Mouse (Mus musculus): Measurements from ENCODE around the gene Gm3486. TPM values are rescaled to one million over a fixed set of nuclear protein-coding genes. Genes with fewer than 3 reads are reported as not detected.
"Not testable (repeated sequence)": the region's sequence is repeated elsewhere in the genome, so short reads cannot be mapped to it uniquely, and the experiment has no call there.

Gm3486 gene
- polyA plus RNA-seq (2015; fragmentation: Nextera tagmentation; extraction: Ambion mirVana), result not detected in 2 replicates

DNA sequence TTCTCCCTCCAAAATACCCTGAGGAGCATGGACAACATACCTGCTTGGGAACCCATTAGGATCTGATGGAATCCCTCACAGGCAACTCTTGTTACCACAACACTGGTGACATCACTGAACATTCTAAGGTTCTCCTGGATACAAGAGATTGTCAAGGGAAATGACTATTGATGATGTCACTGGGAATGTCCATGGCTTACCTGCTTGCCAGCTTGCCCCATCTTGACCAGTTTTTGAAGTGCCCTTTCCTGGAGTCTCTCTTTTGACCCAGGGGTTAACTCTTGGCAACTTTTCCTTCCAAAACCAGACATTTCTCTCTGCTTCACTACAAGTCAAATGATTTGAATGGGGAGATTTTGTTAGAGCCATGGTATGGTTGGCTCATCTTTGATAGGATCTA lies at the start of gene Gm3486:
Gene Gm3486 (minus strand): TSS at position 101 of the 400 bp plus-strand sequence.
- not testable (repeated sequence) for H3K36me3 ChIP-seq (ENCODE audit: insufficient read depth, low read length); H3K9ac ChIP-seq (replicated peaks; ENCODE audit: low read length); H3K4me1 ChIP-seq (ENCODE audit: insufficient read depth, low read length); H3K9me3 ChIP-seq (ENCODE audit: low read length); H3K27ac ChIP-seq (ENCODE audit: low read length); H3K27me3 ChIP-seq (ENCODE audit: insufficient read depth, low read length); H3K4me2 ChIP-seq (replicated peaks; ENCODE audit: low read depth, low read length); ATAC-seq (ENCODE audit: low FRiP score, low TSS enrichment); H3K4me3 ChIP-seq (ENCODE audit: low read length)

DNA sequence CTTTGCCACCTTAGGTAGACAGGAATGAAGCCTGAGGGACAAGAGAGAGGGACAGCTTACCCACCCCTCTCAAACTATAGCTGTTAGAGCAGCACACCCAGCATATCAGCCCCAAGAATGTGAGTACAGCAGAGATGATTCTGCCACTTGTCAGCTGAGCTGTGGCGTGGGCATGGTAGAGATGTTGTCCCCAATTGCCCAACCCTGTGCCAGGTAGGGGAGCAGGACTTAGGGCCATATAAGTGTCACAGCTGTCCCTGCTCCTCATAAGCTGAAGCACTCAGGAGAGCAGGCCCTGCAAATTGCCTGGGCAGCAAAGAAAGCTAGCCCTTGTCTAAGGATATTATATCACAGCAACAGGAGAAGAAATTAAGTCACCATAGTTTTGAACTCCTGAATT lies 35.4 kb upstream of the Gm3486 start:
- 74% methylated on average over 1 of the region's 1 CpGs for WGBS
- not testable (repeated sequence) for H3K4me1 ChIP-seq (ENCODE audit: insufficient read depth, low read length); H3K4me3 ChIP-seq (ENCODE audit: low read length); H3K4me2 ChIP-seq (replicated peaks; ENCODE audit: low read depth, low read length); H3K27ac ChIP-seq (ENCODE audit: low read length); ATAC-seq (ENCODE audit: low FRiP score, low TSS enrichment); H3K9me3 ChIP-seq (ENCODE audit: low read length); H3K9ac ChIP-seq (replicated peaks; ENCODE audit: low read length); H3K27me3 ChIP-seq (ENCODE audit: insufficient read depth, low read length); H3K36me3 ChIP-seq (ENCODE audit: insufficient read depth, low read length)

- H3K9ac ChIP-seq (replicated peaks; ENCODE audit: low read length); H3K4me3 ChIP-seq (ENCODE audit: low read length); H3K36me3 ChIP-seq (ENCODE audit: insufficient read depth, low read length); H3K4me2 ChIP-seq (replicated peaks; ENCODE audit: low read depth, low read length); ATAC-seq (ENCODE audit: low FRiP score, low TSS enrichment); H3K4me1 ChIP-seq (ENCODE audit: insufficient read depth, low read length); H3K27ac ChIP-seq (ENCODE audit: low read length); H3K9me3 ChIP-seq (ENCODE audit: low read length); H3K27me3 ChIP-seq (ENCODE audit: insufficient read depth, low read length): not testable (repeated sequence)
- 70% methylated on average over 5 of the region's 5 CpGs for WGBS
Observed at GRCm38 (mm10) chr14:41520683-41521082, 31.4 kb upstream of the Gm3486 start.

DNA sequence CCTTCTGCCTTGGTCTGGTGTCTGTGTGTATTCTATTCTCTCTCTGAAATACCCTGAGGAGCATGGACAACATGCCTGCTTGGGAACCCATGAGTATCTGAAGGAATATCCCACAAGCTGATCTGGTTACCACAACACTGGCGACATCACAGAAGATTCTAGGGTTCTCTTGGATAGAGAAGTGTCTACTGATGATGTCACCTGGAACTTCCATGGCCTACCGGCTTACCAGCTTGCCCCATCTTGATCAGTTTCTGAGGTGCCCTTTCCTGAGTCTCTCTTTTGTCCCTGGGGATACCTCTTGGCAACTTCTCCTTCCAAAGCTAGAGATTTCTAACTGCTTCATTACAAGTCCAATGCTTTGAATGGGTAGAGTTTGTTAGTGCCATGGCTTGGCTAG lies 35.9 kb downstream of the Gm3486 start, which contains the start of gene Gm7954:
Gene Gm7954 (minus strand): TSS at position 101 of the 400 bp plus-strand sequence.
- H3K27ac ChIP-seq (ENCODE audit: low read length); ATAC-seq (ENCODE audit: low FRiP score, low TSS enrichment); H3K9ac ChIP-seq (replicated peaks; ENCODE audit: low read length); H3K4me2 ChIP-seq (replicated peaks; ENCODE audit: low read depth, low read length); H3K9me3 ChIP-seq (ENCODE audit: low read length); H3K4me3 ChIP-seq (ENCODE audit: low read length); H3K27me3 ChIP-seq (ENCODE audit: insufficient read depth, low read length); H3K4me1 ChIP-seq (ENCODE audit: insufficient read depth, low read length); H3K36me3 ChIP-seq (ENCODE audit: insufficient read depth, low read length): not testable (repeated sequence)
- no CpG with 5 or more reads among the region's 2 CpGs for WGBS

Other genes starting within 250 kb of the Gm3486 start
- not detected in 2 replicates for gene Gm2832, start 210.7 kb downstream of the Gm3486 start, polyA plus RNA-seq (2015; fragmentation: Nextera tagmentation; extraction: Ambion mirVana)
- not detected in 2 replicates for gene Gm5798, start 140.9 kb downstream of the Gm3486 start, polyA plus RNA-seq (2015; fragmentation: Nextera tagmentation; extraction: Ambion mirVana)
- not detected in 2 replicates for gene Gm7945, start 103.1 kb downstream of the Gm3486 start, polyA plus RNA-seq (2015; fragmentation: Nextera tagmentation; extraction: Ambion mirVana)
- not detected in 2 replicates for gene Gm6482, start 81.2 kb downstream of the Gm3486 start, polyA plus RNA-seq (2015; fragmentation: Nextera tagmentation; extraction: Ambion mirVana)
- not detected in 2 replicates for gene Gm7954, start 36.0 kb downstream of the Gm3486 start, polyA plus RNA-seq (2015; fragmentation: Nextera tagmentation; extraction: Ambion mirVana)
- gene Gm7970, start 66.1 kb upstream of the Gm3486 start, polyA plus RNA-seq (2015; fragmentation: Nextera tagmentation; extraction: Ambion mirVana), result not detected in 2 replicates
- gene 1700049E17Rik2, start 83.7 kb upstream of the Gm3486 start, polyA plus RNA-seq (2015; fragmentation: Nextera tagmentation; extraction: Ambion mirVana), result not detected in 2 replicates
- gene Gm3072, start 135.1 kb upstream of the Gm3486 start, polyA plus RNA-seq (2015; fragmentation: Nextera tagmentation; extraction: Ambion mirVana), result not detected in 2 replicates
- not detected in 2 replicates for gene Gm3676, start 157.0 kb upstream of the Gm3486 start, polyA plus RNA-seq (2015; fragmentation: Nextera tagmentation; extraction: Ambion mirVana)
- gene Gm8068, start 212.4 kb upstream of the Gm3486 start, polyA plus RNA-seq (2015; fragmentation: Nextera tagmentation; extraction: Ambion mirVana), result not detected in 2 replicates

Measured in kidney, embryonic 16.5 days (tissue).